Mouse (Mus musculus) bone marrow macrophage, adult 2 months (primary cell): ENCODE data around the gene Vps45.

ENCODE experiments used
- CTCF ChIP-seq: IDR thresholded peaks from 2 replicates; pipeline ENCODE4 v1.5.1; 2012; ENCODE audit warnings: low read depth, mild to moderate bottlenecking, low read length, moderate library complexity
- POLR2A ChIP-seq: IDR thresholded peaks from 2 replicates; pipeline ENCODE4 v1.6.1; 2012; ENCODE audit warnings: mild to moderate bottlenecking, low read depth, low read length, borderline replicate concordance

- TF ChIP-seq CTCF (no peak), POLR2A (no peak)
These were observed 23.8 kb upstream of the Vps45 start for GRCm38 (mm10) chr3:96082100-96082499.
